Mouse (Mus musculus) heart, embryonic 11.5 days (tissue): ENCODE data around the gene Sart1. TPM values are rescaled to one million over a fixed set of nuclear protein-coding genes. Genes with fewer than 3 reads are reported as not detected.
A peak's percentile ranks its signal among the peaks of the same experiment; 100 is the strongest.

ENCODE experiments used
- ATAC-seq: fragments of 200-750 bp; cut with Nextera tagmentation; replicated peaks from 2 replicates; pipeline ENCODE4 v1.8.0; 2017; ENCODE audit warnings: moderate library complexity; ENCODE audit not compliant: insufficient number of reproducible peaks, low FRiP score, low TSS enrichment
- H3K27ac ChIP-seq: fragments of 300-500 bp; sonication (generic); 2 replicates; pipeline ENCODE4 v1.5.1; 2014; ENCODE audit warnings: mild to moderate bottlenecking, low read depth, low read length
- H3K27me3 ChIP-seq: fragments of 300-500 bp; sonication (generic); 2 replicates; pipeline ENCODE4 v1.6.1; 2014; ENCODE audit warnings: mild to moderate bottlenecking, low read length, mixed read lengths; ENCODE audit not compliant: control insufficient read depth, insufficient read depth
- H3K36me3 ChIP-seq: fragments of 300-500 bp; sonication (generic); 2 replicates; pipeline ENCODE4 v1.6.1; 2014; ENCODE audit warnings: mild to moderate bottlenecking, low read length, moderate library complexity, mixed read lengths; ENCODE audit not compliant: control insufficient read depth, insufficient read depth
- H3K4me1 ChIP-seq: fragments of 300-500 bp; sonication (generic); 2 replicates; pipeline ENCODE4 v1.6.1; 2014; ENCODE audit warnings: low read length; ENCODE audit not compliant: control insufficient read depth, insufficient read depth
- H3K4me2 ChIP-seq: fragments of 300-500 bp; sonication (generic); 2 replicates; pipeline ENCODE4 v1.6.1; 2014; ENCODE audit warnings: mild to moderate bottlenecking, moderate library complexity
- H3K4me3 ChIP-seq: fragments of 300-500 bp; sonication (generic); 2 replicates; pipeline ENCODE4 v1.5.1; 2014; ENCODE audit warnings: low read depth, low read length
- H3K9ac ChIP-seq: fragments of 300-500 bp; sonication (generic); 2 replicates; pipeline ENCODE4 v1.6.1; 2014; ENCODE audit warnings: mild to moderate bottlenecking, low read depth, low read length, moderate library complexity
- H3K9me3 ChIP-seq: fragments of 300-500 bp; sonication (generic); replicated peaks from 2 replicates; pipeline ENCODE4 v1.6.1; 2016; ENCODE audit warnings: low read length; ENCODE audit not compliant: control insufficient read depth
- WGBS: fragments of 180-500 bp; shearing (Covaris S2); extraction: QIAGEN DNeasy Blood & Tissue Kit; methylation state at CpG from one replicate; pipeline ENCODE4 v1.1.7; 2014; ENCODE audit not compliant: insufficient replicate concordance; 5-methylcytosine and 5-hydroxymethylcytosine counted together
- polyA plus RNA-seq: library from polyadenylated mRNA; unstranded; fragments of >200 nt; fragmentation: Nextera tagmentation; extraction: Ambion mirVana; gene quantifications from 2 replicates; pipeline ENCODE4 v1.2.1, GENCODE M21; 2014

The Sart1 gene
- polyA plus RNA-seq, 1 experiment from 2014 or later, result 44.5 TPM

DNA sequence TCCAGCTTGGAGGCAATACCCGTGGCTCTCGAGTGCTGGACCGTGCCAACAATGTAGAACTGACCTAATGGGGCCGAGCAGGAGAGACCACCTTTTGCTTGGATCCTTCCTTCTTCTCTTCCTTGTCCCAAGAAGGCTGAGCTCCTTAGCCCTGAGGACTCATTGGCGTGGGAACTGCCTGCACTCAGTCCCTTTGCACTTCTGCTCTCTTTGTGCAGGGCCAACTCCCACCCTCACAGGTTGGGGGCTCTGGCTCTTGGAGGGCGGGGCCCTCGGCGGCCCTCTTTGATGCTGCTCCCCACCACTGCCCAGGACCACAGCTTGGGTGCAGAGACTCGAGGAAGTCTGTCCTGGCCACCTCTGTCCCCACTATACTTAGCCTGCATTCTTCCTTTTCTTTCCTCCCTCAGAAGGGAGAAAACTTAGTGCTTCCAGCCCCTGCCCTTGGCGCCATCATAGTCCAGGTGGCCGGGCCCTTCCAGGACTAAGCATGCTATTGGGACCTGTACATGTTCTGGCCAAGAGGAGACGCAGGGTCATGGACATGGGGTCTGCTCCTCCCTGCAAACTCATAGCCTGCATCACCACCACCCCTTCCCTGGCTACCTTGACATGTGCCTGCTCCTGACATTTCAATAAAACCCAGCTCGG, 38.3 kb upstream of the Sart1 start:
- WGBS, result 90% methylated on average over 13 of the region's 13 CpGs
- Histone ChIP-seq H3K27ac (no peak overlapping the region), H3K36me3 (peaks cover 11% of the 10 kb centered on the region; the same call in 1 of the 2 replicates), H3K4me1 (peaks cover 19% of the 10 kb centered on the region), H3K27me3 (no peaks in the 10 kb centered on the region), H3K4me2 (peak overlapping the region; percentile 66), H3K9ac (no peak overlapping the region), H3K4me3 (peak overlapping the region; percentile 82; the same call in 1 of the 2 replicates), H3K9me3 (no peaks in the 10 kb centered on the region)
- no peak for ATAC-seq

DNA sequence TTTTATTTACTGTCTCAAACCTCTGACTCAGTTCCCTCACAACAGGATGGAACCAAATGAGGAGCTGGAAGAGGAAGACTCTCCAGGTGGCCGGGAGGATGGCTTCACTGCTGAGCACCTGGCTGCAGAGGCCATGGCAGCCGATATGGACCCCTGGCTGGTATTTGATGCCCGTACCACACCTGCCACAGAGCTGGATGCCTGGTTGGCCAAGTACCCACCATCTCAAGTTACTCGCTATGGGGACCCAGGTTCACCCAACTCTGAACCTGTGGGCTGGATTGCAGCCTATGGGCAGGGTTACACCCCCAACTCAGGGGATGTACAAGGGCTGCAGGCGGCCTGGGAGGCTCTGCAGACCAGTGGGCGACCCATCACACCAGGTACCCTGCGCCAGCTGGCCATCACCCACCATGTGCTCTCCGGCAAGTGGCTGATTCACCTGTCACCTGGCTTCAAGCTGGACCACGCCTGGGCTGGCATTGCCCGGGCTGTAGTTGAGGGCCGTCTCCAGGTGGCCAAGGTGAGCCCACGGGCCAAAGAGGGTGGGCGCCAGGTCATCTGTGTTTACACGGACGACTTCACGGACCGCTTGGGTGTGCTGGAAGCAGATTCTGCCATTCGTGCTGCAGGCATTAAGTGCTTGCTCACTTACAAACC, 37.5 kb upstream of the Sart1 start:
- Histone ChIP-seq H3K4me3 (peak overlapping the region; percentile 82), H3K9ac (peak overlapping the region; percentile 95), H3K27ac (peak overlapping the region; percentile 92; the same call in 1 of the 2 replicates), H3K27me3 (no peaks in the 10 kb centered on the region), H3K4me1 (peaks cover 19% of the 10 kb centered on the region), H3K36me3 (peaks cover 11% of the 10 kb centered on the region; the same call in 1 of the 2 replicates), H3K4me2 (peak overlapping the region; percentile 66), H3K9me3 (no peaks in the 10 kb centered on the region)
- ATAC-seq, result no peak
- 88% methylated on average over 18 of the region's 18 CpGs for WGBS

DNA sequence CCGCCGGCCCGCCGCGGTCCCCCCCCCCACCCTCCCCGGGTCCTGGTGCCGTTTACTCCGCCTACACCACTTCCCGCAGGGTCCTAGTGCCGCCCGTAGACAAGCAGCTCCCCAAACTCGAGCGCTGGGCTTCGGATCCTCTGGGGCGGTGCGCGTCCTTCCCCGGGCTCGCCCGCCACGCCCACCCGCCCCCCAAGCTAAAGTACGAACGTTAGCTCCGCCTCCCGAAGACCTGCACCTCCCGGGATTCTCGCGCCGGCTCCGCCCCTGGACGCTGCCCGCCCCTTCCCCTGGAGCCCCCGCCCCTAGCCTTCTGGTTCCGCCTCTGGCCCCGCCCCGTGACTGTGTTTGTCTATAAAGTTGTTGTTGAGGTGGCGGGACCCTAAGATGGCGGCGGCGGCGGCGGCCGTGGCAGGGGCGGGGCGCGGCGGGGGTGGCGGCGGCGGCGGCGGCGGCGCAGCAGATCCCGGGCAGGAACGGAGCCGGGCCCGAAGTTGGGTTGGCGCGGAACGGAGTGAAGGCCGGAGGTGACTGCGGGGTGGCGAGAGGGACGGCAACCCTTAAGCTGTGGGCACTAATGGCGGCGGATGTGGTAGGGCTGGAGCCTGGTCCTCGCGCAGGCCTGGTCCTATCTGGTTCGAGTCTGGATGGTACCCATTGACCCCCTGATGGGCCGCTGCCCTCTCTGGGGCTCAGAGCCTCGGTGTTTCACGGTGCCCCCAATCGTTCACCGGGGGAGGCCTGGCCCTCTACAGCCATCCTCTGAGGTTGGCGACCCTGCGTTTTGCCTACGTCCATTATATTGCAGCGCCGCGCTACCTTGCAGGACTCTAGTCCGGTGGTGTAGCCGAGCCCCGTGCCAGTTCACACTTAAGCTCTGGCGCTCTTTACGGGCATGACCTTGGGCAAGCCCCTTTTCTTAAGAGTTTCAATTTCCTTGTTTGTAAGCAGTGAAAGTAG, 36.6 kb upstream of the Sart1 start, which contains the start of the genes Drap1 and AI837181:
Gene Drap1 (minus strand): TSS at position 198 of the 960 bp plus-strand sequence.
Gene AI837181 (plus strand): TSS at position 363 of the 960 bp plus-strand sequence.
- H3K27me3 ChIP-seq, result no peaks in the 10 kb centered on the region
- peak within 1 kb of the TSS; percentile 92 for H3K27ac ChIP-seq
- WGBS, result under 1% methylated on average over 77 of the region's 87 CpGs
- peaks cover 19% of the 10 kb centered on the region for H3K4me1 ChIP-seq
- H3K36me3 ChIP-seq, result peaks cover 16% of the 10 kb centered on the region; the same call in 1 of the 2 replicates
- ATAC-seq, result peak; percentile 83
- H3K4me2 ChIP-seq, result peak within 1 kb of the TSS; percentile 93
- H3K9ac ChIP-seq, result peak within 1 kb of the TSS; percentile 95
- peak within 1 kb of the TSS; percentile 82 for H3K4me3 ChIP-seq
- no peaks in the 10 kb centered on the region for H3K9me3 ChIP-seq

DNA sequence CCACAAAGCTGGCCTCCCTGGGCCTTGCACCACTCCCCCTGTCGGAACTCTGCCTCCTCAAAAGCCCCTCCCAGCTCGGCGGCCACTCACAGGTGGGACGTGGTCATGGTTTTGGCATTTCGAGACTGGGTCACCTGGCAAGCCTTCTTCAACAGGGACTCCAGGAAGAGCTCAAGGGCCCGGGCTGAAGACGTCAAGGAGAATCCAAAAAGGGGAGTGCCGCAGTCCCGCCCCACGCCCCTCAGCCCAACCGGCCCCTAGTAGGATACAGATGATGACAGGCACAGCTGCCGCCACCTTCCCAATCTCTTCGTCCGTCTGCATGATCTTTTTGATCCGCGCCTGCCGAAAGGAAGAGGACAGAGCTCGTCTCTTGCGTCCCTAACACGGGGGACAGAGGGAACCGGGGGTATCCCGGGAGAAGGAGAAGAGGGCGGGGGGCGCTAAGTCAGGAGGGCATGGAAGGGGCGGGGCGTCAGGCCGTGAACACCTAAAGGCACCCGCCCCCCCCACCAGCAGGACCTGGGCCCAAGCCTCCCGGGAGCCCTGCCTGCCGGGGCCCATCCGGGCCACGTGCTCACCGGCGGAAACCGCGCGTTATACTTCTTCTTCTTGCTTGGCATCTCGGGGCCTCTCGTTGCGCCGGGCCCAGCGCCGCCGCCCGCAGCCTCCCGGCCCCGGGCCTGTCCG, 35.7 kb upstream of the Sart1 start:
- H3K27ac ChIP-seq, result peak overlapping the region; percentile 92
- ATAC-seq, result peak; percentile 51
- WGBS, result under 1% methylated on average over 31 of the region's 48 CpGs

DNA sequence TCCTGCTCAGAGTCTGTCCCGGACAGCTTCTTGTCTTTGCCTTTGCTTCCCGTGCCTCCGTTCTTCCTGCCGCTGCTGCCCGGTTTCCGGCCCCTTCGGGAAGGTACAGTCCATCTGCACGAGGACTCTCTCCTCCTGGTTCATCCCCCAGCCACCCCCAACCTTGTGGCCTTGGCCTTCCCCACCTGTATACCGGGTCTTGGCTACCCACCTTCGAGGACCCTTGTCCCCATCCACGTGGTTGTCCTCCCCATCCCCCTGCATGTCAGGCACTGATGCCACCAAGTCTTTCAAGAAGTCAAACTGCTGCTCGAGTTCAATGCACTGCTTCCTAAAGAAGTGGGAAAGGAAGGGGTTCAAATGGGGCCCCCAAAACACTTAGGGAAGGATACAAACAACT, 35.1 kb upstream of the Sart1 start:
- H3K9me3 ChIP-seq, result no peaks in the 10 kb centered on the region
- peak overlapping the region; percentile 82 for H3K4me3 ChIP-seq
- peak overlapping the region; percentile 95 for H3K9ac ChIP-seq
- no peak overlapping the region for H3K27ac ChIP-seq
- no peaks in the 10 kb centered on the region for H3K27me3 ChIP-seq
- WGBS, result 57% methylated on average over 12 of the region's 12 CpGs
- H3K4me1 ChIP-seq, result peaks cover 19% of the 10 kb centered on the region
- peaks cover 16% of the 10 kb centered on the region; the same call in 1 of the 2 replicates for H3K36me3 ChIP-seq
- no peak for ATAC-seq
- peak overlapping the region; percentile 93 for H3K4me2 ChIP-seq

More for the DNA sequence above, 35.7 kb upstream of the Sart1 start:
- Histone ChIP-seq H3K4me3 (peak overlapping the region; percentile 82), H3K9me3 (no peaks in the 10 kb centered on the region), H3K4me1 (peaks cover 19% of the 10 kb centered on the region), H3K9ac (peak overlapping the region; percentile 95), H3K4me2 (peak overlapping the region; percentile 93), H3K36me3 (peaks cover 16% of the 10 kb centered on the region; the same call in 1 of the 2 replicates), H3K27me3 (no peaks in the 10 kb centered on the region)

DNA sequence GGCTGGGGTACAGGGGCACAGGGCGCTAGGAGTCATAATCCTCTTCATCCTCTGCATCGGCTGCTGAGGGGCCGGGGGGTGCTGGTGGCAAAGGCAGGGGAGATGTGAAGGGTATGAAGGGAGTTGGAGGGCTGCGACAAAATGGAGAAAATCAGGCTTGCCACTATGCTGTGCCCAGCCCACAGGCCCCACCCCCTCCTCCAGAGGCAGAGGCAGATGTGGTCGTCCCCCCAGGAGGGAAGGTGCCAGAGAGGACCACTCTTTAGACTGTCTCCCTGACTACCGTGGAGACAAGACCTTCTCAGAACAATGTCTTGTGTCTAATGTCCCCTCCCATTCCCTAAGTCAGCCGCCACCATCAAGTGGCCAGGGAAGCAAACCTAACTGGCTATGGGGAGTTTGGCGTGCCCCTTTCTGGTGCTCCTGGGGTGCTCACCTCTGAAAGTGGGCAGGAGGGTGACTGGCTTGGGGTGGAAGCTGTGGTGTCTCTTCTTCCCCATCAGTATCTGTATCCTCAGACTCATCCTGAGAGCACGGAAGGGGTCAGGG, 34.5 kb upstream of the Sart1 start:
- Histone ChIP-seq H3K9me3 (no peaks in the 10 kb centered on the region), H3K9ac (peak overlapping the region; percentile 95; the same call in 1 of the 2 replicates), H3K4me1 (peaks cover 19% of the 10 kb centered on the region), H3K4me3 (0 out of 2 replicates have a peak overlapping the region, but pooled peaks have one; percentile 82), H3K4me2 (no peak overlapping the region), H3K27me3 (no peaks in the 10 kb centered on the region), H3K36me3 (peaks cover 16% of the 10 kb centered on the region; the same call in 1 of the 2 replicates), H3K27ac (no peak overlapping the region)
- no peak for ATAC-seq
- 87% methylated on average over 9 of the region's 9 CpGs for WGBS

DNA sequence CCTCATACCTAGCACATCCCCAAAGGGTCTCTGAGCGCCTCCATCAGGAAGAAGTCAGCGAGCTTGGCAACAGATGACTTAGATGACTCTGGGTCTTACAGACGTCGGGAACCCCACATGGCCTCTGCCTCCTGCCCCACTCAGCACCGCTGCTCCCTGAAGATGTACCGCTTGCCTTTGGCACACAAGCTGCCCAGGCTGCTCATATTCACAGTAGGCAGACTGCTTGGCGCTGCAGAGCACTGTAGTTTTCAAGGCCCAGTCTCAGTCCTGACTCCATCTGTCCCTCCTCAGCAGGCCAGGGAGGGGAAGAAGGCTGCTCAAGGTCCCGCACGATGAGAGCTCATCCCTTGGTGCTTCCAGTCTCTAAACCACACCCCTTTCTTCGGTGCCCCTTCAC, 33.8 kb upstream of the Sart1 start:
- H3K9ac ChIP-seq, result no peak overlapping the region
- no peak overlapping the region for H3K27ac ChIP-seq
- ATAC-seq, result no peak
- no peak overlapping the region for H3K4me3 ChIP-seq
- H3K4me2 ChIP-seq, result no peak overlapping the region
- WGBS, result 85% methylated on average over 10 of the region's 10 CpGs
- H3K27me3 ChIP-seq, result no peaks in the 10 kb centered on the region
- peaks cover 19% of the 10 kb centered on the region for H3K4me1 ChIP-seq
- peaks cover 16% of the 10 kb centered on the region; the same call in 1 of the 2 replicates for H3K36me3 ChIP-seq
- no peaks in the 10 kb centered on the region for H3K9me3 ChIP-seq
